Mouse (Mus musculus) gonadal fat pad, adult 2 months (tissue): ENCODE results near the gene Itih4. TPM values are rescaled to one million over a fixed set of nuclear protein-coding genes. Genes with fewer than 3 reads are reported as not detected.
A peak's percentile ranks its signal among the peaks of the same experiment; 100 is the strongest.

Source experiments
- DNase-seq: peaks from one replicate; pipeline ENCODE4 v3.0.0-alpha.2; 2012; ENCODE audit warnings: low read depth
- polyA plus RNA-seq: library from polyadenylated mRNA; depleted of rRNA; stranded (reverse); fragments of >200 nt; gene quantifications from 2 replicates; pipeline ENCODE4 v1.2.3, GENCODE M21; 2012; rRNA removed

Gene Itih4
- 0.38 and 1.7 TPM in 2 replicates for polyA plus RNA-seq

- DNase-seq = no peak
Observed at GRCm38 (mm10) chr14:30886204-30886603, at the start of gene Itih4. TSS of gene Itih4 (plus strand) at chr14:30886476.

DNA sequence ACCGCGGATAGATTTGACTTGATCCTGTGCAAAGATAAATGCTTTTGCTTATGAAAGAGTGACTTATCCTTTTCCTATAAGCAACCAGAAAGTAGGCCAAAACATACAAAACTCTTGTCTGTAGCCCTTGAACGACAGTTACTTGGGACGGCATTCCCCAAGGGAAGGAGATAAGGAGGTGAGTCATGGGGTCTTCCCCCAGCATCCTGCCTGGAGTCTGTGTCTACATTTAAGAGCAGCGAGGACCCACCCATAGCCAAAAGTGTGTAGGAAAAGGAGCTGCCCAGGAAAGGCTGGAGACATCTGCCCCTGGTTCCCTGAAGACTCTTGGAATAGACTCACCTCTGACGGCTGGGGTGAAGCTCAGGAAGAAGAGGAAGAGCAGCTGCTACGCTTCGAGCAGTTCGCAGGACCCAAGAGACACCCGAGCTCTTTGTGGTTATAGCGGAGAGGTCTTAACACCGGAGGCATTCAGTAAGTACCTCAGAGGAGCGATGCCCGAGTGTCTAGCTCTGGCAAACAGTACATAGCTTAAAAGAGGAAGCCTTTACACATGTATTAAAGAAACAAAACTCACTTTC lies 48.8 kb upstream of the Itih4 start:
- no peak for DNase-seq

DNA sequence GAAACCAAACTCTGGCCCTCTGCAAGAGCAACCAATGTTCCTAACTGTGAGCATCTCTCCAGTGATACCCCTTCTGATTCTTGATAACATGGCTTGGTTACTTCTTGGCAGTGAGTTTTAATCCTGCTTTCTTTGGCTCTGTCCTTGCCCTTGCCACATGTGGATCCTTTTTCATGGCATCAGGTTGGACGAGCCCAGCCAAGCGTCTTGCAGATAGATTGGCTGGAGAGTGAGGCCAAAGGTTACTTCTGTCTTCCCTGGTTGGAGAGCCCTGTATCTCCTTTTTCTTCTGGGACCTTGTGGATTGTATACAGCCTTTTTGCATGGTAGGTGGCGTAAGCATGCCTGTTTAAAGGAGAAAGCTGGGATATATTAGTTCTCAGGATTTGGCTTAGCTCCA lies 42.6 kb upstream of the Itih4 start:
- no peak for DNase-seq

DNA sequence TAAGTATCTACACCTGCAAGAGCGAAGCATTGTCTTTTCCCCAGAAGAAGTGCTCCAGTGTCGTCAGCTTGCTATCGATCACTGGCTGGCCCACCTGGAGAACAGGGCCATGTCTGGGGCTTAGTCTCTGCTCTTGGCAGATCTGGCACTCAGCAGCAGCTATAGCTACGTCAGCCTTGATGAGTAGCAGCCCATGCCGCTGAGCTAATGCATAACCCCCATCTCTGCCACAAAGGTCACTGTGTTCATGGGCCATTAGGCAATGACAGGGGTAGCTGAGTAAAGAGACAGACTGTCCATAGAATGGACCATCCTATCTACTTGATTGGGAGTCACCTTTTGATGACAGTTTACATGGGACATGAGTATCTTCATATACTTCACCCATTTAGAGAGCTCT lies 35.8 kb upstream of the Itih4 start:
- DNase-seq = no peak

DNA sequence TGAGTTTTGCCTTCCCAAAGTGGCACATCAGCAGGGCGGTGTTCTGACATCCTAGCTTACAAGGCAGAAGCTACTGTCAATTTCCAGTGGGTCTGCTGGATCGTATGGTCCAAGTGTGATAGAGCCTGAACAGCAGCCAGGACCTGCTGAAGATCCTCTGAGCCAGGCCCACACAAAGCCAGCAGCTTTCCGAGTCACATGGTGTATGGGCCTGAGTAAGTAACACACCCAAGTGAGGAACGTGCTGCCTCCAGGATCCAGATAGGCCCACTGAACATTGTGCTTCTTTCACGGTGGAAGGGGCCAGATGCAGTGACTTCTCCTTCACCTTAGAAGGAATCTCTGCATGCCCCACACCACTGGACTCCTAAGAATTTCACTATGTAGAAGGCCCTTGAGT lies 34.0 kb upstream of the Itih4 start:
- DNase-seq = no peak

DNA sequence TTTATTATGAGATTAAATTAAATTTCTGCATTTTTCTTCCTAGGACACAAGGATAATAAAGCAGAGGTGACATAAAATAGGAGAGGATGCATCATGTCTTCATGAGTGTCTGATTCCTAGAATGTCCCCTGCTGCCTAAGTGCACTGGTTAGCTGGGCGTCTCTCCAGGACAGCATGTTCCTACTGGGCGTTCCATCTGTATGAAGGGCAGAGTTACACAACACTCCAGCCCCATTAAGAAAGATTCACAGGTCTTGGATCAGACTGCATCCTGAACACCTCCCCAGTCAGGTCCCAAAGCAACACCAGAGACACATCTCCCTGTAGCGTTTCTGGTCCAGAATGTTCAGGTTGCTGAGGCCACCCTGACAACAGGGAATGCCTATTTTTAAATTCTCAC lies 31.0 kb upstream of the Itih4 start:
- no peak for DNase-seq

- no peak for DNase-seq
Observed at GRCm38 (mm10) chr14:30856885-30857507, 29.3 kb upstream of the Itih4 start.

DNA sequence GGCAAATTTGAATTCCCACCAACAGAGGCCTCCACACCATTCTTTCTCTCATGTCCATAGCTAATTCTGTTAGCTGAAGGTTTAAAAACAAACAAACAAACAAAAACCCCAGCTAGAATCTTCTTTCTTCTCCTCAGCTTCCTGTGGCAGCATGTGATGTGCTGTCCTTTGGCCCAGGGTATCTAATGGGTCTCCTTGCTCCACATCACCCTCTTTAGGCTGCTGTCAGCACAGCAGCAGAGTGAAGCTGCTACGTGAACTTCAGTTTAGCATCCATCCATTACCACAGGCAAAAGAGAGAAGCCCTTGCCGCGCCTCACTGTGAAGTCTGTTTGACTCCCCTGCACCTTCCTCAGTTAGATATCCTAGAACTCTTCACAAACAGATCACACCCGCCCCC lies 28.3 kb upstream of the Itih4 start:
- no peak for DNase-seq

GRCm38 (mm10) chr14:30861421-30862125 lies 24.7 kb upstream of the Itih4 start:
- no peak for DNase-seq

GRCm38 (mm10) chr14:30862368-30862767 lies 23.9 kb upstream of the Itih4 start:
- no peak for DNase-seq

DNA sequence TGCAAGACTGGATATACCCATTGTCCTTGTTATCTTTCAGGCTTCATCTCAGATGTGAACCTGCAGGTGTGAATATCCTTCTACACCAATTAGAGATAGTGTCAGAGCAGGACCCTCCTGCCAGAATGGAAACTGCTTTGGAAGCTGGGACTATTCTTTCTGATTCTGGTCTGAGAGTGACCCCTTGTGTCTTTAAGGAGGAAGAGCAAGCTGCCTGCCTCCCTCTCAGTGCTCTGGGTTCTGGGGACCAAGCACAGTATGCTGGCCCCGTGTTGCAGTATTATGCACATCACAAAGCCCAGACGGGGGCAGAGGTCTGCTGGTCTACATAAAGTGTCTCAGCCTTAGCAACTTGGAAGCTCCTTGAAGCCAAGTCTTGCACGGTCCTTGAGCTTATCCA lies 21.0 kb upstream of the Itih4 start:
- no peak for DNase-seq

DNA sequence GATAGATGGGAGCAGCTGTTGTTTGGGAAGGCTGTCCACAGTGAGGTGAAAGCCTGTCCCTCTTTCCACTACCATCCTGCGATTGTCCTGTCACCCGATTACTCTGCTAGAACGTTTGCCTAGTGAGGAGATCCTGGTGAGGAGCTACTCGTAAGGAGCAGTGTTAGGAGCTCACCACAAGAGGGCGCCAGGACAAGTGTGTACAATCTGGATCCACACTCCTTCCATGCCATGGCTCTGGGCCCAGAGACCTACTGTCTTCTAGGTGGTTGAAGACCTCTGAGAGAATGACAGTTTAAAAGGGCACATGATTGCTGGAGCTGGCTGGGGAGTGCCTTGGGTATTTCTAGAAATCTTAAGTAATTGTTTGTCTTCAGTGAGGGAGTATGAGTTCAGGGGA lies 19.2 kb upstream of the Itih4 start:
- DNase-seq = no peak

- DNase-seq = no peak
Observed at GRCm38 (mm10) chr14:30868826-30869225, 17.4 kb upstream of the Itih4 start.

GRCm38 (mm10) chr14:30869391-30869801 lies 16.9 kb upstream of the Itih4 start:
- DNase-seq = peak; percentile 72

DNA sequence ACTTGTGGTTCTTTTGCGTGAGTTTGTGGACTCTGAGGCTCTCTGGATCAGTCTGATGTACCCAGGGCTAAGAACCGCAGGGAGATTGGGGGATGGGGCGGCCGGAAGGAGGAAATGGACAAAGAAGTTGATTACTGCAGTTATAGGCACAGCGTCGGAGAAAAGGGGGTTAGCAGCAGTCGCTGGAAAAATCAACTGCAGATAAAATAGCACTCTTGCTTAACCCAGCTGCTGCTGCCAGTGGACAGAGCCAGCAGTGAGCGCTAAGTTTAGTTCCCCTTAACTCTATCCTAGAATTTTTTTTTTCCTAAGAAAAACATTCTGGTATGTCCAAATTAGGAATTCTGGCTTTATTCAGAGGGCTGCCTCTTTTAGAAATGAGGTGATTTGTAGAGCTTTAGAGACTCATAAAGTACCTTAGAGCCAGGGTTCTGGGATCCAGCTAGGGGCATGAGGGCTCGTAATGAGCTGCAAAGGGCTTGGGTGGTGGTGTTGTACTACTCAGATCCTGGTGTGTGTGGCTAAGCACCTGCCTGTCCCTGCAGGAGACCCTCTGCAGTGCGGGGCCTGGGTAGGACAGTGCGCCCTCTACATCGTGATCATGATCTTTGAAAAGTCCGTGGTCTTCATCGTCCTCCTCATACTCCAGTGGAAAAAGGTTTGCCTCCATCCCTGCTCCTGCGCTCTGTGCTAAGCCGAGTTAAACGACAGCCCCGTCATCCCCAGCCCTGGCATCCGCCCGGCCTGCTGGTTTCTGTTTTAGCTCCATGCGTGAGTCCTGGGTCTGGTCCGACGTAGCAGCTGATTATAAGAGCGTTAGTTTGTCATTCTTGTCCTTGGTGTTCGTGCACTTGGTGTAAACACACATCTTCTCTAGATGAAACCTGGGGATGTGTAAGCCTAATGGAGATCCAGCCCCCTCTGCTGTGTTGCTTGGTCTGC lies 15.8 kb upstream of the Itih4 start:
- no peak for DNase-seq

- no peak for DNase-seq
Observed at GRCm38 (mm10) chr14:30874095-30874700, 12.1 kb upstream of the Itih4 start.

DNA sequence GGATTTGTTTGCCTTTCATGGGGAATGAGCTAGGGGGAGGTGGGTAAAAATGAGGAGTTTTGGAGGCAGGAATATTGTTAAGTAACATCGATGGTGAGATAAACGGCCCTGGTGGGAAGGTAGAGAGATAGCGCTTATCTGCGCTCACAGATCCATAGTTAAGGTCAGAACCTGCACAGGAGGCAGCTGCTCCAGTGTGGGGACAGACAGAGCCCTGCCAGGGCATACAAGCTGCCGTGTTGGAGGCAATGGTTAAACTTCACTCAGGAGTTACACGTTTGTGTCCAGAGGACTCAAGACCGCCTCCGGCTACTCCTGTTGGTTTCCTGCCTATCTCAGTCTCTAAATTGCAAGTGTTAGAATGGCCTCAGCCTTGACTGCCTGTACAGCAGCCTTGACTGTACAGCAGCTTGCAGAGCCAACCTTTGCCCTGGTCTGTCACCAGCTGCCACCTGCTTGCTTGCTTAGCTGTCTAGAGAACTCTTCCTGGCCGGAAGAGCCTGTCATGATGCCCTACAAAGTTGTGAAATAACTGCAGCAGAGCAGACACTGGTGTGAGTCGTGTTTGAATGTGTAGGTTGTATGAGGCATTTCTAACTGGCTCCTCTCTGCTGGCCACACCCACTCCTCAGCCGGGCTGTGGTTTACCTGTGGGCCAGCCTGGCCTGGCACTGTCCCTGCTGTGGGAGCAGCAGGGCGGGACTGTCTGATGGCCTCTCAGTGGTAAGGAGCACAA lies 11.0 kb upstream of the Itih4 start:
- peak; percentile 63 for DNase-seq

DNA sequence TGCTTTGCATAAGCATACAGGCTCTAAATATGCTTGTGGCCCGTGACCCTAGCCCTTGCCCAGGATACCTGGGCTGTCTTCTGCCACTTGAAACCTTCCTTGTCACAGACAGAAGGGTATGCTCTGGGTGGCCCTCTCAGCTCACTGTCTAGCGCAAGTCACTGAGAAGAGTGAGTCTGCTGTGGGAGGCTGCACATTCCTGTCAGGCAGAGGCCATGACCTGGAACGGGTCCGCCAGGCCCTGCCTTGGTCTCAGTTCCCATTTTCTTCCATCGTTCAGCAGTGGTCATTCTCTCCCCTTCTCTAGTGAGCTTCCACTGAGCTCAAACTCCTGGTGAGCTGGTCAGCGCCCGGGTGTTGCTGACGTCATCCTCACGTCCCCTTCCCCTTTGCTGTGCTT lies 10.3 kb upstream of the Itih4 start:
- no peak for DNase-seq

DNA sequence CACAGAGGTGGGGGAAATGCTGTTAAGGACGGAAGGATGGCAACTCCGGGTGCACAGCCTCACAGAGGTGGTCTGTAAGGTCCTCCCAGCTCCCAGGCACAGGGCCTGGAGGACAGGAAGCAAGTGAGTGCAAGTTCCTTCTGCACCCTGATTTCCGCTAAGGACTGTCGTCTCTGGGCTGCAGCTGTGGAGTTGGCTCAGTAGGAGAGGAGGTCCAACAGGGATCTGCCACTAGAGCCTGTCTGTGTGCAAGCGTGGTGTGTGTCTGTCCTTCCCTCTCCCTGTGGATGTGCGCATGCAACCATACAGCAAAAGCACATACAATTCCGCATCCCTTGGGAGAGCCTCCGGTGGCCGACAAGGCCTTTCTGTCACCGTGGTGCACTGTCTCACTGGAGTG lies 9.8 kb upstream of the Itih4 start:
- no peak for DNase-seq

GRCm38 (mm10) chr14:30877827-30878226 lies 8.4 kb upstream of the Itih4 start:
- DNase-seq = no peak

- DNase-seq = no peak
Observed at GRCm38 (mm10) chr14:30878958-30879571, 7.2 kb upstream of the Itih4 start, which contains the start of gene Mustn1. TSS of gene Mustn1 (plus strand) at chr14:30879200.
